Mouse (Mus musculus) bone marrow macrophage, adult 2 months (primary cell): ENCODE measurements at regions not wholly inside any gene's neighbourhood (a gene's known extent, or its start where the extent isn't known, plus 50 kb on each side); places are given as distances from the start of the nearest gene placed in this dataset.

Experiments
- CTCF ChIP-seq: IDR thresholded peaks from 2 replicates; pipeline ENCODE4 v1.5.1; 2012; ENCODE audit warnings: low read depth, mild to moderate bottlenecking, low read length, moderate library complexity
- POLR2A ChIP-seq: IDR thresholded peaks from 2 replicates; pipeline ENCODE4 v1.6.1; 2012; ENCODE audit warnings: mild to moderate bottlenecking, low read depth, low read length, borderline replicate concordance

- TF ChIP-seq CTCF, result no peak
- TF ChIP-seq POLR2A, result no peak
Measured at GRCm38 (mm10) chr16:22716306-22716830, 59.3 kb upstream of the Dgkg start.
